Mouse (Mus musculus): Measurements from ENCODE around the gene Rab3gap1. TPM values are rescaled to one million over a fixed set of nuclear protein-coding genes. Genes with fewer than 3 reads are reported as not detected.

Gene Rab3gap1
- polyA plus RNA-seq, 1 experiment from 2014 or later, result 17.3 TPM

DNA sequence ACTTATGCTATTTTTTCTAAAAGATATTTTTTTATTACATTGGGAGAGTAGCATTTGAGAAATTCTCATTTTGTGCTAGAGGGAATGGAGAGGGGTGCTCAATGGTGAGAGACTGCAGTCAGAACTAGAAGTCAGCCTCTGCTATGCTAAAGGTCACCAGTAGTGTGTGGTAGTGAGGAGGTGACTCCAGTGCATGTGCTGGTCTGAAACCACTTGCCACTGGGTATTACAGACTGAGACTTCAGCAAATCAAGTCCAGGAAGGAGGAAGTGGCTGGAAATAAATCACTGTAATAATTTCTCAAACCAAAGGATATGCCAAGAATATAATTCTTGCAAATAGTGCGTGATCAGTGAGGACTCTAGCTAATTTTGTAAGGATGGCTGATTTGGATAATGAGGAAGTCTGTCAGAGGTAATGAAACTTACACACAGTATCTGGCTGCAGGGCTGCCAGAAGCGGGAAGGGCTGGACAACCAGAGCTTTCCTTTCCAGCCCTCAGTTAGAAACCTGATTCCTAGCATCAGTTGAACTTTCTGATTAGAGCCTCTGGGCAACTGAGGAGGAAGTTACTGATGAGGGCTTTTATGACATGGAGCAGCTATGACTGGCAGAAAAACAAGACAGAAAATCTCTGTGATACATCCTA lies 112.5 kb downstream of the Rab3gap1 start:
- Histone ChIP-seq H3K4me2 (ENCODE audit: low read depth, severe bottlenecking) (no peak overlapping the region), H3K4me1 (ENCODE audit: control insufficient read depth, insufficient read depth, low read length) (no peaks in the 10 kb centered on the region), H3K4me3 (ENCODE audit: low read depth, low read length) (no peak overlapping the region), H3K9ac (ENCODE audit: low read length) (no peak overlapping the region), H3K27me3 (ENCODE audit: control insufficient read depth, insufficient read depth, low read length) (no peaks in the 10 kb centered on the region), H3K9me3 (ENCODE audit: control insufficient read depth, low read length) (no peaks in the 10 kb centered on the region), H3K27ac (replicated peaks; ENCODE audit: low read depth, low read length) (no peak overlapping the region), H3K36me3 (ENCODE audit: control insufficient read depth, insufficient read depth, low read length) (no peaks in the 10 kb centered on the region)
- WGBS, result 28% methylated on average over 2 of the region's 2 CpGs
- DNase-seq (ENCODE audit: low spot score) (no peak), ATAC-seq (ENCODE audit: insufficient number of reproducible peaks, low FRiP score, low TSS enrichment, low read depth) (no peak)

DNA sequence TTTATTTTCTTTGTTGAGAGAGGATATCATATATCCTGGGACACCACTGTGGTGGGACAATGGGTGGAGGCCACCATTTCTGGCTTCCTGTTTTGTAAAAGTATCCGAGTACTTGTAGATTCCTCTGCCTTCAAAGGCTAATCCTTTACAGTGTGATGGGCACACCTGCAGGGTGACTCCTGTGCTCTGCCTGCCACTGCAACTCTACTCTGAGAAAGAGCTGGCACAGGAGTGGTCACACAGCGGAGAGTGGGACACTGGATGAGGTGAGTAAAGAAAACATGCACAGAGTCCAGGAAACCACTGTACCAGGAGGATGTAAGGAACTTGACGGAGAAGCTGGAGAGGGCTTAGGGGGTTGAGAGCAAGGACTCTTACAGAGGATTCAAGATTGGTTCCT lies 113.7 kb downstream of the Rab3gap1 start:
- ATAC-seq (ENCODE audit: insufficient number of reproducible peaks, low FRiP score, low TSS enrichment, low read depth), result no peak
- 83% methylated on average over 3 of the region's 3 CpGs for WGBS

DNA sequence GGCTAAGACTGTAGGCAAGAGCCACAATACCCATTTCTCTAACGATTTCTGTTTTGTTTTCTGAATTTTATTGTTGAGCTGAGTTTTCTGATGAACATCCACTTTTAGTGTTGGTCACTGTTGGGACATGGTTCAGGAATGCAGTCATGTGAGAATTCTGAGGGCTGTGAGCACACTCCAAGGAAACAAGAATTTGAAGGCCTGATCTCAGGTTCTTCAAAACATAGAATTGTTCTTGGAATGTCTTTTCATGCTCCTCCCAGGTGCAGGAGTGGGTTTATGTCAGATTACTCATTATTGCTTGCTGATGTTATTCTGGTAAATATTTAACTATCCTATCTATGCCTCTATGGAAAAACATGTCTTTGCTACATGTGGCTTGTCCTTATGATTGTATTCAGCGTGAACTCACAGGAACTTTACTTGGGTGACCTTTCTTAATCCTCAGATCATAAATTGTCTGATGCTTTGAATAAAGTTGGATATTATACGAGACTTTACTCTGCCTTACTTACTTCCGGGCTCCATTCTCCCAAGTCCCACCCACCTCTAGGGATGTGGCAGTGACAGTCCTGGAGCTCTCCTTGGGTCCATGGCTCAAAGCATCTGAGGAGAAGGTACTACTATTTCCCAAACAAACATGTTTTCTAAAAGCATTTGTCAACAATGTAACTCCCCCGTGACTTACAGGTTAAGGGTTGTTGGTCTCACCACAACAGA lies 114.9 kb downstream of the Rab3gap1 start:
- Histone ChIP-seq H3K4me2 (ENCODE audit: low read depth, severe bottlenecking) (no peak overlapping the region), H3K27ac (replicated peaks; ENCODE audit: low read depth, low read length) (no peak overlapping the region), H3K4me3 (ENCODE audit: low read depth, low read length) (no peak overlapping the region), H3K9me3 (ENCODE audit: control insufficient read depth, low read length) (no peaks in the 10 kb centered on the region), H3K9ac (ENCODE audit: low read length) (no peak overlapping the region), H3K4me1 (ENCODE audit: control insufficient read depth, insufficient read depth, low read length) (no peaks in the 10 kb centered on the region), H3K27me3 (ENCODE audit: control insufficient read depth, insufficient read depth, low read length) (no peaks in the 10 kb centered on the region), H3K36me3 (ENCODE audit: control insufficient read depth, insufficient read depth, low read length) (no peaks in the 10 kb centered on the region; the same call in 1 of the 2 replicates)
- ATAC-seq (ENCODE audit: insufficient number of reproducible peaks, low FRiP score, low TSS enrichment, low read depth), result no peak
- no peak for DNase-seq (ENCODE audit: low spot score)
- 90% methylated on average over 5 of the region's 5 CpGs for WGBS

More for the DNA sequence above, 113.7 kb downstream of the Rab3gap1 start:
- H3K4me2 ChIP-seq (ENCODE audit: low read depth, severe bottlenecking), result no peak overlapping the region
- H3K27me3 ChIP-seq (ENCODE audit: control insufficient read depth, insufficient read depth, low read length), result no peaks in the 10 kb centered on the region
- no peaks in the 10 kb centered on the region for H3K9me3 ChIP-seq (ENCODE audit: control insufficient read depth, low read length)
- no peak overlapping the region for H3K4me3 ChIP-seq (ENCODE audit: low read depth, low read length)
- H3K4me1 ChIP-seq (ENCODE audit: control insufficient read depth, insufficient read depth, low read length), result no peaks in the 10 kb centered on the region
- no peak overlapping the region for H3K27ac ChIP-seq (replicated peaks; ENCODE audit: low read depth, low read length)
- H3K36me3 ChIP-seq (ENCODE audit: control insufficient read depth, insufficient read depth, low read length), result no peaks in the 10 kb centered on the region
- H3K9ac ChIP-seq (ENCODE audit: low read length), result no peak overlapping the region
- no peak for DNase-seq (ENCODE audit: low spot score)

DNA sequence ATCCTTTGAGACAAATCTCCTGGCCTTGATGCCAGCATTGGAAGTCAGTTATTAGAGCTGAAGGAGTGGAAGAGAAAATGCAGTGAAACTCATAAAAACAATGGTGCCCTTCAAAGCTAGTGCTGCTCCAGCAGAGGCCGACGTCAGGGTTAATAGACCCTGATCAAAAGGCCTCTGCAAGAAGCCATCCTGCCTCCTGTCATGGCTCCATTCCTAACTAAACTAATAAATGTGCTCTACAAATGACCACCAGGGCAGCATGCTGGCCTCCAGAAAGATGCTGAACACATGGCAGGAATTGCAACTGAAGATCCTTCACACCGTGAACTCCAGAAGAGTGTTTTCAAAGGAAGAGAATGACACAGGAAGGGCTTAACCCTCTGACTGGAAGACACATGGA lies 116.8 kb downstream of the Rab3gap1 start:
- ATAC-seq (ENCODE audit: insufficient number of reproducible peaks, low FRiP score, low TSS enrichment, low read depth) (no peak), DNase-seq (ENCODE audit: low spot score) (no peak)
- WGBS, result 9% methylated on average over 3 of the region's 3 CpGs

DNA sequence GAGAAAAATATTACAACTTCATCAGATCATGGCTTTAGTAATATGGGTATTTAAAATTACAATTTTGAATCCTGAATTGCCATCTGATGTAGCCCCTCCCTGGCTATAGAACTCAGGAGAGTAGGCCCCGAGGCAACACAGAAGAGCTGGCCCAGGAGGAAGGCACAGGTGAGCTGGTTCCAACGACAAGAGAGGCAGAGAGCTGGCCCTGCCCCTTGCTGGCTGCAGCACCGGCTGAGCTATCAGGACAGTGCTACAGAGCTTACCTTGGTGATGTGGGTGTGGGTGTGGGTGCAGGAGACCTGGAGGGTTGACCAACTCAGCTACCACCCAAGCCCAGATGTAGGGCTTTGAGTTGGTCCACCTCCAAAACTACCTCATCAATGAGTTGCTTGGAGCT lies 119.7 kb downstream of the Rab3gap1 start:
- Histone ChIP-seq H3K9ac (ENCODE audit: low read length) (no peak overlapping the region), H3K4me1 (ENCODE audit: control insufficient read depth, insufficient read depth, low read length) (no peaks in the 10 kb centered on the region), H3K4me2 (ENCODE audit: low read depth, severe bottlenecking) (no peak overlapping the region), H3K4me3 (ENCODE audit: low read depth, low read length) (no peak overlapping the region), H3K27me3 (ENCODE audit: control insufficient read depth, insufficient read depth, low read length) (no peaks in the 10 kb centered on the region), H3K36me3 (ENCODE audit: control insufficient read depth, insufficient read depth, low read length) (peaks cover 4% of the 10 kb centered on the region; the same call in 1 of the 2 replicates), H3K9me3 (ENCODE audit: control insufficient read depth, low read length) (no peaks in the 10 kb centered on the region), H3K27ac (replicated peaks; ENCODE audit: low read depth, low read length) (no peak overlapping the region)
- 89% methylated on average over 3 of the region's 3 CpGs for WGBS
- DNase-seq (ENCODE audit: low spot score) (no peak), ATAC-seq (ENCODE audit: insufficient number of reproducible peaks, low FRiP score, low TSS enrichment, low read depth) (no peak)

More for the DNA sequence above, 116.8 kb downstream of the Rab3gap1 start:
- Histone ChIP-seq H3K4me2 (ENCODE audit: low read depth, severe bottlenecking) (no peak overlapping the region), H3K9ac (ENCODE audit: low read length) (no peak overlapping the region), H3K27me3 (ENCODE audit: control insufficient read depth, insufficient read depth, low read length) (no peaks in the 10 kb centered on the region), H3K36me3 (ENCODE audit: control insufficient read depth, insufficient read depth, low read length) (peaks cover 2% of the 10 kb centered on the region; the same call in 1 of the 2 replicates), H3K4me3 (ENCODE audit: low read depth, low read length) (no peak overlapping the region), H3K9me3 (ENCODE audit: control insufficient read depth, low read length) (no peaks in the 10 kb centered on the region), H3K4me1 (ENCODE audit: control insufficient read depth, insufficient read depth, low read length) (no peaks in the 10 kb centered on the region), H3K27ac (replicated peaks; ENCODE audit: low read depth, low read length) (no peak overlapping the region)

DNA sequence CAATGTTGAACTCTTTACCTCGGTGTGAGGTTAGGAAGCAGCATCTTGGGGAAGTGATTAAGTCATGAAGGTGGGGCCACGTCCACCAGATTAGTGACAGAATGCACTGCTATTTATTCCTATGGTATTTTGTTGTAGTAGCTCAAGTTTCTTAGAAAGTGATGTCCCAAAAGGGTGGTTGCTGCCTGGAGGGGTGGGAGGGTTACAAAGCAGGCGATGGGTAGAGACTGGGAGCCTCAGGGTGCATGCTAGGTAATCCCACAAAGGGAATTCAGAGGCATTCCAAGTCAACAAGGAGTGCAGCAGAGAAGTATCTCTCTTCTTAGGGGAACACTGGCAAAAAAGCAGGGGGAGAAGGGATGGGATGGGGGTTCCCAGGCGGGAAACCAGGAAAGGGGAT lies 120.8 kb downstream of the Rab3gap1 start:
- Histone ChIP-seq H3K9ac (ENCODE audit: low read length) (no peak overlapping the region), H3K4me1 (ENCODE audit: control insufficient read depth, insufficient read depth, low read length) (no peaks in the 10 kb centered on the region), H3K9me3 (ENCODE audit: control insufficient read depth, low read length) (no peaks in the 10 kb centered on the region), H3K27me3 (ENCODE audit: control insufficient read depth, insufficient read depth, low read length) (no peaks in the 10 kb centered on the region), H3K27ac (replicated peaks; ENCODE audit: low read depth, low read length) (no peak overlapping the region), H3K36me3 (ENCODE audit: control insufficient read depth, insufficient read depth, low read length) (peaks cover 4% of the 10 kb centered on the region; the same call in 1 of the 2 replicates), H3K4me3 (ENCODE audit: low read depth, low read length) (no peak overlapping the region), H3K4me2 (ENCODE audit: low read depth, severe bottlenecking) (no peak overlapping the region)
- WGBS, result 84% methylated on average over 4 of the region's 4 CpGs
- no peak for DNase-seq (ENCODE audit: low spot score)
- ATAC-seq (ENCODE audit: insufficient number of reproducible peaks, low FRiP score, low TSS enrichment, low read depth), result no peak

DNA sequence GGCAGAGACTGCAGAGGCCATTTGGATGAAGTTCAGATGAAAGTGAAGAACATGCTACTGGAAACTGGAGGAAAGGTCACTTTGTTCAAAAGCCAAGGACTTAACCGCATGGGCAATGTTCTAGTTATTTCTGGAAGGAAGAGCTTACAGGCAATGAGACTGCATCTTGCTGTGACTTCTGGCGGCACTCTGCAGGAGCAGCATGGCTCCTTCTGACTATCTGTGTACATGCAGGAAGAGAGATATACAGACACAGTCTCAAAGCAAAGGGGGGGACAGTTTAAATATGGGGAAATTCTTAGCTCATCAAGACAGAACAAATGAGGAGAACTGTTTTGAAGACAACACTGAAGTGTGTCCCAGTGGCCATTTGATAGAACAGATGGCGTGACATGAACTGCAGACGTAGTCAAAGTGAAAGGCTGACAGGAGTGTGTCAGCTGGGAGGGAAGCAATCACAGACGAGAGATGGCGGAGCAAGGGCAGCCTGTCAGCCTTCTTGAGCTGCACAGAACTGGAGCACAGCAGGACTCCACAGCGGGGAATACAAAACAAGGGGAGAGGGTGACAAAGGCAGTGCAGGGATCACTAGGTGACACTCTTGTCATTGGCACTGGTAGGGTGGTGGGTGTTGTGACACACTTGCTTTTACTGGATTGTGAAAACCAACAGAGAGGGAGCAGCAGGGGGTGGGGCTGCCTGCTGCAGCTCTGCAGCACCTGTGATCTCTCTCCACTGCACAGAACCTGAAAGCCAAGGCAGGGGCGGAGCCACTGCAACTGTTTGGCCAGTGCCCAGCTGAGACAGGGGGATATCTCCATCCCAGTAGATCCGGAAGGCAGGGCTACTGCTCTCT lies 121.5 kb downstream of the Rab3gap1 start:
- DNase-seq (ENCODE audit: low spot score) (no peak), ATAC-seq (ENCODE audit: insufficient number of reproducible peaks, low FRiP score, low TSS enrichment, low read depth) (no peak)
- Histone ChIP-seq H3K9ac (ENCODE audit: low read length) (no peak overlapping the region), H3K9me3 (ENCODE audit: control insufficient read depth, low read length) (no peaks in the 10 kb centered on the region), H3K4me1 (ENCODE audit: control insufficient read depth, insufficient read depth, low read length) (no peaks in the 10 kb centered on the region), H3K4me3 (ENCODE audit: low read depth, low read length) (no peak overlapping the region), H3K4me2 (ENCODE audit: low read depth, severe bottlenecking) (no peak overlapping the region), H3K27me3 (ENCODE audit: control insufficient read depth, insufficient read depth, low read length) (no peaks in the 10 kb centered on the region), H3K36me3 (ENCODE audit: control insufficient read depth, insufficient read depth, low read length) (peaks cover 4% of the 10 kb centered on the region; the same call in 1 of the 2 replicates), H3K27ac (replicated peaks; ENCODE audit: low read depth, low read length) (no peak overlapping the region)
- WGBS, result 64% methylated on average over 9 of the region's 9 CpGs
